Mouse (Mus musculus) hindlimb bud, embryonic 11.5 days (tissue): ENCODE data around the gene Vmn1r143.
"Not testable (repeated sequence)": the region's sequence is repeated elsewhere in the genome, so short reads cannot be mapped to it uniquely, and the experiment has no call there.

Experiments
- DNase-seq: peaks from one replicate; pipeline ENCODE4 v3.0.0-alpha.2; 2012; ENCODE audit warnings: low read depth, low spot score; ENCODE audit errors: extremely low spot score

Gene Vmn1r143

DNA sequence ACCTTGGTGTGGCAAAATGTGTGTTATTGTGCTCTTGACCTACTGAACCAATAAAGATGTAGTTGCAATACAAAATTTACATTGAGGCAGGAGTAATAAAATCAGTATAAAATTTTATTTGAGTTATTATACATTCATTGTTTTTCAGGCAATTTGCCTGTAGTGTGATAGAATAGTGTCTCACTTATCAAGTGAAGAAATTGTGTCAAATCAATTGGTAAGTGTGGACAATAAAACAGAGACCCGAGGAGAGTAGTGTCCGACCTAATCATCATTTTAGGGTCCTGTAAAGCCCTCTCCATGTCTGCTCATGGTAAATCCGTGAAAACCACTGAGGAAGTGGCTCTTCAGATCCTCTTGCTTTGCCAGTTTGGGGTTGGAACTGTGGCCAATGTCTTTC, at the start of gene Vmn1r143:
Gene Vmn1r143, plus strand, starts transcription at position 301 of the 400 bp plus-strand sequence.
- DNase-seq: not testable (repeated sequence)

DNA sequence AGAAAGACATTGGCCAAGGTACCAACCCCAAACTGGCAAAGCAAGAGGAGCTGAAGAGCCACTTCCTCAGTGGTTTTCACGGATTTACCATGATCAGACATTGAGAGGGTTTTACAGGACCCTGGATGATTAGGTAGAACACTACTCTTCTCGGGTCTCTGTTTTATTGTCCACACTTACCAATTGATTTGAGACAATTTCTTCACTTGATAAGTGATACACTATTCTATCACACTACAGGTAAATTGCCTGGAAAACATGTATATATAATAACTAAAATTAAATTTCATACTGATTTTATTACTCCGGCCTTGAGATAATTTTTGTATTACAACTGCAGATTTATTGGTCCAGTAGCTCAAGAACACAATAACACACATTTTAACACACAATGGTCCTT, 25.2 kb upstream of the Vmn1r143 start, which contains the start of gene Vmn1r142:
Gene Vmn1r142, minus strand, starts transcription at position 101 of the 400 bp plus-strand sequence.
- not testable (repeated sequence) for DNase-seq

GRCm38 (mm10) chr7:22201164-22201563, 12.0 kb downstream of the Vmn1r143 start, which contains the start of gene Gm8653:
Gm8653 (minus strand) TSS chr7:22201264.
- not testable (repeated sequence) for DNase-seq

DNA sequence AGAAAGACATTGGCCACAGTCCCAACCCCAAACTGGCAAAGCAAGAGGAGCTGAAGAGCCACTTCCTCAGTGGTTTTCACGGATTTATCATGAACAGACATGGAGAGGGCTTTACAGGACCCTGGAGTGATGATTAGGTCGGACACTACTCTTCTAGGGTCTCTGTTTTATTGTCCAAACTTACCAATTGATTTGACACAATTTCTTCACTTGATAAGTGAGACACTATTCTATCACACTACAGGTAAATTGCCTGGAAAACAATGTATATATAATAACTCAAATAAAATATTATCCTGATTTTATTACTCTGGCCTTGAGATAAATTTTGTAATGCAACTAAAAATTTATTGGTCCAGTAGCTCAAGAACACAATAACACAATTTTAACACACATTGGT, 40.2 kb downstream of the Vmn1r143 start, which contains the start of gene Gm8453:
Gene Gm8453, minus strand, starts transcription at position 101 of the 400 bp plus-strand sequence.
- DNase-seq: not testable (repeated sequence)
